Mouse (Mus musculus) thymus, postnatal 0 days (tissue): ENCODE results near the gene Slc26a10. TPM values are rescaled to one million over a fixed set of nuclear protein-coding genes. Genes with fewer than 3 reads are reported as not detected.
"Not testable (repeated sequence)": the region's sequence is repeated elsewhere in the genome, so short reads cannot be mapped to it uniquely, and the experiment has no call there.

Source experiments
- DNase-seq: peaks from one replicate; pipeline ENCODE4 v3.0.0-alpha.2; 2015; ENCODE audit warnings: low spot score
- polyA plus RNA-seq: library from polyadenylated mRNA; unstranded; fragments of >200 nt; fragmentation: Nextera tagmentation; extraction: Ambion mirVana; gene quantifications from 2 replicates; pipeline ENCODE4 v1.2.1, GENCODE M21; 2015

The Slc26a10 gene
- polyA plus RNA-seq, 1 experiment from 2014 or later = 2.6 TPM

- no peak for DNase-seq
Measured at GRCm38 (mm10) chr10:127199068-127199467, 18.6 kb upstream of the Slc26a10 start.

GRCm38 (mm10) chr10:127198492-127198891 lies 18.0 kb upstream of the Slc26a10 start:
- no peak for DNase-seq

- DNase-seq = no peak
Measured at GRCm38 (mm10) chr10:127197505-127198110, 17.2 kb upstream of the Slc26a10 start.

- no peak for DNase-seq
Measured at GRCm38 (mm10) chr10:127197104-127197503, 16.7 kb upstream of the Slc26a10 start.

- DNase-seq = no peak
Measured at GRCm38 (mm10) chr10:127196392-127196791, 15.9 kb upstream of the Slc26a10 start.

- DNase-seq = peak; percentile 45
Measured at GRCm38 (mm10) chr10:127195328-127196129, 15.1 kb upstream of the Slc26a10 start, which contains the start of gene Dtx3. Dtx3 (minus strand) TSS chr10:127195728.

- DNase-seq = no peak
Measured at GRCm38 (mm10) chr10:127194428-127195327, 14.2 kb upstream of the Slc26a10 start.

- no peak for DNase-seq
Measured at GRCm38 (mm10) chr10:127193011-127193410, 12.6 kb upstream of the Slc26a10 start.

GRCm38 (mm10) chr10:127192057-127192328 lies 11.5 kb upstream of the Slc26a10 start:
- DNase-seq = not testable (repeated sequence)

GRCm38 (mm10) chr10:127191191-127192056 lies 11.0 kb upstream of the Slc26a10 start:
- DNase-seq = no peak

GRCm38 (mm10) chr10:127190398-127191190 lies 10.1 kb upstream of the Slc26a10 start:
- no peak for DNase-seq

- no peak for DNase-seq
Measured at GRCm38 (mm10) chr10:127189651-127190381, 9.4 kb upstream of the Slc26a10 start, which contains the start of gene Arhgef25. Arhgef25 (minus strand) TSS chr10:127190083.

GRCm38 (mm10) chr10:127189116-127189650 lies 8.7 kb upstream of the Slc26a10 start:
- no peak for DNase-seq

- DNase-seq = no peak
Measured at GRCm38 (mm10) chr10:127188465-127189115, 8.1 kb upstream of the Slc26a10 start.

- no peak for DNase-seq
Measured at GRCm38 (mm10) chr10:127188079-127188453, 7.6 kb upstream of the Slc26a10 start.

- no peak for DNase-seq
Measured at GRCm38 (mm10) chr10:127187371-127188078, 7.1 kb upstream of the Slc26a10 start.

GRCm38 (mm10) chr10:127186451-127186850 lies 6.0 kb upstream of the Slc26a10 start:
- no peak for DNase-seq

GRCm38 (mm10) chr10:127185506-127185905 lies 5.1 kb upstream of the Slc26a10 start:
- DNase-seq = no peak
